Mouse (Mus musculus) heart, adult 2 months (tissue): ENCODE results near the gene Ap1g1. TPM values are rescaled to one million over a fixed set of nuclear protein-coding genes. Genes with fewer than 3 reads are reported as not detected.
"Not testable (repeated sequence)": the region's sequence is repeated elsewhere in the genome, so short reads cannot be mapped to it uniquely, and the experiment has no call there.

Source experiments
- DNase-seq, 2 experiments: peaks; one replicate each; pipeline ENCODE4 v3.0.0; 2021
- H3K27ac ChIP-seq: fragments of 200-600 bp; 2 replicates; pipeline ENCODE4 v1.8.1; 2022
- H3K27me3 ChIP-seq: fragments of 200-500 bp; 2 replicates; pipeline ENCODE4 v1.6.1; 2012; ENCODE audit warnings: mild to moderate bottlenecking, low read length, inconsistent platforms, mixed read lengths; ENCODE audit not compliant: control insufficient read depth, insufficient read depth
- H3K36me3 ChIP-seq: fragments of 200-500 bp; 2 replicates; pipeline ENCODE4 v1.6.1; 2012; ENCODE audit warnings: low read length, inconsistent platforms; ENCODE audit not compliant: control insufficient read depth, insufficient read depth
- H3K4me1 ChIP-seq: fragments of 200-500 bp; 2 replicates; pipeline ENCODE4 v1.6.1; 2011; ENCODE audit warnings: low read length; ENCODE audit not compliant: control insufficient read depth, insufficient read depth
- H3K4me3 ChIP-seq: fragments of 200-600 bp; 2 replicates; pipeline ENCODE4 v1.8.1; 2022
- H3K79me2 ChIP-seq: fragments of 200-500 bp; replicated peaks from 2 replicates; pipeline ENCODE4 v1.6.1; 2012; ENCODE audit warnings: mild to moderate bottlenecking, inconsistent platforms, low read length, moderate library complexity, mixed read lengths; ENCODE audit not compliant: control insufficient read depth, insufficient read depth
- H3K9ac ChIP-seq: fragments of 200-500 bp; 2 replicates; pipeline ENCODE4 v1.6.1; 2012; ENCODE audit warnings: low read depth, mild to moderate bottlenecking, control low read depth, inconsistent platforms, low read length, mixed read lengths
- CTCF ChIP-seq: fragments of 200-600 bp; IDR thresholded peaks from 2 replicates; pipeline ENCODE4 v1.8.1; 2022; ENCODE audit warnings: antibody characterized with exemption, mild to moderate bottlenecking, moderate library complexity
- EP300 ChIP-seq: fragments of 200-500 bp; IDR thresholded peaks from 2 replicates; pipeline ENCODE4 v1.6.1; 2011; ENCODE audit warnings: low read depth, low read length, control low read depth; ENCODE audit not compliant: insufficient read depth
- POLR2A ChIP-seq: fragments of 200-500 bp; IDR thresholded peaks from 2 replicates; pipeline ENCODE4 v1.6.1; 2011; ENCODE audit warnings: mild to moderate bottlenecking, low read depth, low read length, control low read depth; ENCODE audit not compliant: insufficient read depth
- WGBS: fragments of 180-500 bp; shearing (Covaris S2); methylation state at CpG from one replicate; pipeline ENCODE4 v1.1.7; 2018; 5-methylcytosine and 5-hydroxymethylcytosine counted together
- intact Hi-C: fragments of 180-260 bp; cut with DNase I; formaldehyde crosslinking; loops from one replicate; pipeline ENCODE4 v1.15.1; 2025
- polyA plus RNA-seq: library from polyadenylated mRNA; depleted of rRNA; stranded (reverse); fragments of >200 nt; gene quantifications from 2 replicates; pipeline ENCODE4 v1.2.3, GENCODE M21; 2012
- total RNA-seq, 2 experiments: library from RNA; stranded (reverse); gene quantifications; 2 replicates each; pipeline ENCODE4 v1.2.3; 2021

Gene Ap1g1
- total and polyA plus RNA-seq, 3 experiments: 20.4 to 39.0 (median 38.3) TPM

- no peaks in the 10 kb centered on the region for H3K27me3 ChIP-seq
- intact Hi-C loops: loop anchor here (5.0 to 10.0 kb wide), 4 partner anchors 48 to 304 kb away; partner anchors contain the start of genes Ap1g1, Dhx38, Ist1 and Txnl4b
- TF ChIP-seq EP300 (no peak), POLR2A (no peak), CTCF (no peak)
- H3K27ac ChIP-seq: peak overlapping the region; percentile 85
- H3K4me3 ChIP-seq: peak overlapping the region; percentile 81
- H3K79me2 ChIP-seq: peaks cover 3% of the 10 kb centered on the region; the same call in 1 of the 2 replicates
- H3K36me3 ChIP-seq: peaks cover 8% of the 10 kb centered on the region
- H3K9ac ChIP-seq: peak overlapping the region; percentile 96
- under 1% methylated on average over 62 of the region's 78 CpGs for WGBS
- H3K4me1 ChIP-seq: peaks cover 2% of the 10 kb centered on the region
- no peak for DNase-seq
Observed at GRCm38 (mm10) chr8:109868680-109869361, 90.5 kb downstream of the Ap1g1 start.

DNA sequence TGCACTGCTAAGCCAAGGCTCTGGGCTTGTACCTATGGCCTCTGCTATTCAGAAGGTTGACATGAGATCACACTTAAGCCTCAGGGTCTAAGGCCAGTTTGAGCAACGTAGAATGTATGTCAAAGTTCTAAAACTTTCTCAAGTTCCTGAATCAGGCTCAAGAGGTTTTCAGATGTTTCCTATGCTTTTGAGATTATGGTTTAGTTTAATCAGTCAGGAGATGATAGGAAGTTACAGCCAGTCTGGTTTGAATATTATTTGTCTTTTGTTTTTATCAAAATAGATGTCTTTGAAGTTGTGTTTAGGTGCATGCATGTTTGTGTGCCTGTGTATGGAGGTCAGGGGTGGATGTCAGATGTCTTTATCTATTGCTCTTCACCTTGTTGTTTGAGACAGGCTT, 92.7 kb downstream of the Ap1g1 start:
- 43% methylated on average over 1 of the region's 1 CpGs for WGBS
- Histone ChIP-seq H3K27me3 (no peaks in the 10 kb centered on the region), H3K4me1 (peaks cover 2% of the 10 kb centered on the region), H3K9ac (no peak overlapping the region), H3K27ac (no peak overlapping the region), H3K4me3 (no peak overlapping the region), H3K79me2 (peaks cover 3% of the 10 kb centered on the region; the same call in 1 of the 2 replicates), H3K36me3 (peaks cover 5% of the 10 kb centered on the region)
- DNase-seq: no peak
- intact Hi-C loops: no loop called here
- TF ChIP-seq CTCF (no peak), POLR2A (no peak), EP300 (no peak)

GRCm38 (mm10) chr8:109873800-109874199, 95.4 kb downstream of the Ap1g1 start:
- WGBS: 95% methylated on average over 3 of the region's 3 CpGs
- H3K36me3 ChIP-seq, H3K9ac ChIP-seq, DNase-seq, H3K79me2 ChIP-seq, H3K27ac ChIP-seq, H3K4me3 ChIP-seq, H3K4me1 ChIP-seq, H3K27me3 ChIP-seq, intact Hi-C loops: not testable (repeated sequence)

GRCm38 (mm10) chr8:109880012-109880662, 101.8 kb downstream of the Ap1g1 start:
- Histone ChIP-seq H3K27ac (no peak overlapping the region), H3K9ac (no peak overlapping the region), H3K36me3 (peaks cover 2% of the 10 kb centered on the region), H3K27me3 (no peaks in the 10 kb centered on the region), H3K4me1 (no peaks in the 10 kb centered on the region), H3K79me2 (no peaks in the 10 kb centered on the region; the same call in 1 of the 2 replicates), H3K4me3 (no peak overlapping the region)
- 73% methylated on average over 5 of the region's 5 CpGs for WGBS
- intact Hi-C loops: no loop called here
- TF ChIP-seq POLR2A: no peak
- DNase-seq: no peak

- TF ChIP-seq POLR2A (no peak), EP300 (no peak), CTCF (no peak)
- Histone ChIP-seq H3K9ac (no peak overlapping the region), H3K36me3 (no peaks in the 10 kb centered on the region; the same call in 1 of the 2 replicates), H3K4me3 (no peak overlapping the region), H3K4me1 (no peaks in the 10 kb centered on the region), H3K79me2 (no peaks in the 10 kb centered on the region), H3K27me3 (no peaks in the 10 kb centered on the region), H3K27ac (no peak overlapping the region)
- intact Hi-C loops: no loop called here
- DNase-seq: no peak
Observed at GRCm38 (mm10) chr8:109885294-109885693, 106.9 kb downstream of the Ap1g1 start.

- 100% methylated on average over 1 of the region's 1 CpGs for WGBS
- H3K4me3 ChIP-seq: no peak overlapping the region
- TF ChIP-seq CTCF (no peak), POLR2A (no peak), EP300 (no peak)
- no peaks in the 10 kb centered on the region for H3K4me1 ChIP-seq
- no peak overlapping the region for H3K27ac ChIP-seq
- DNase-seq: no peak
- H3K79me2 ChIP-seq: no peaks in the 10 kb centered on the region
- no peaks in the 10 kb centered on the region for H3K36me3 ChIP-seq
- intact Hi-C loops: no loop called here
- no peaks in the 10 kb centered on the region for H3K27me3 ChIP-seq
- no peak overlapping the region for H3K9ac ChIP-seq
Observed at GRCm38 (mm10) chr8:109889211-109889610, 110.9 kb downstream of the Ap1g1 start.
